Mouse (Mus musculus) heart, adult 2 months (tissue): ENCODE measurements around the gene Nkx2-2. TPM values are rescaled to one million over a fixed set of nuclear protein-coding genes. Genes with fewer than 3 reads are reported as not detected.
A peak's percentile ranks its signal among the peaks of the same experiment; 100 is the strongest.

Experiments
- DNase-seq, 2 experiments: peaks; one replicate each; pipeline ENCODE4 v3.0.0; 2021
- H3K27ac ChIP-seq: fragments of 200-600 bp; 2 replicates; pipeline ENCODE4 v1.8.1; 2022
- H3K27me3 ChIP-seq: fragments of 200-500 bp; 2 replicates; pipeline ENCODE4 v1.6.1; 2012; ENCODE audit warnings: mild to moderate bottlenecking, low read length, inconsistent platforms, mixed read lengths; ENCODE audit not compliant: control insufficient read depth, insufficient read depth
- H3K36me3 ChIP-seq: fragments of 200-500 bp; 2 replicates; pipeline ENCODE4 v1.6.1; 2012; ENCODE audit warnings: low read length, inconsistent platforms; ENCODE audit not compliant: control insufficient read depth, insufficient read depth
- H3K4me1 ChIP-seq: fragments of 200-500 bp; 2 replicates; pipeline ENCODE4 v1.6.1; 2011; ENCODE audit warnings: low read length; ENCODE audit not compliant: control insufficient read depth, insufficient read depth
- H3K4me3 ChIP-seq: fragments of 200-600 bp; 2 replicates; pipeline ENCODE4 v1.8.1; 2022
- H3K79me2 ChIP-seq: fragments of 200-500 bp; replicated peaks from 2 replicates; pipeline ENCODE4 v1.6.1; 2012; ENCODE audit warnings: mild to moderate bottlenecking, inconsistent platforms, low read length, moderate library complexity, mixed read lengths; ENCODE audit not compliant: control insufficient read depth, insufficient read depth
- H3K9ac ChIP-seq: fragments of 200-500 bp; 2 replicates; pipeline ENCODE4 v1.6.1; 2012; ENCODE audit warnings: low read depth, mild to moderate bottlenecking, control low read depth, inconsistent platforms, low read length, mixed read lengths
- CTCF ChIP-seq: fragments of 200-600 bp; IDR thresholded peaks from 2 replicates; pipeline ENCODE4 v1.8.1; 2022; ENCODE audit warnings: antibody characterized with exemption, mild to moderate bottlenecking, moderate library complexity
- EP300 ChIP-seq: fragments of 200-500 bp; IDR thresholded peaks from 2 replicates; pipeline ENCODE4 v1.6.1; 2011; ENCODE audit warnings: low read depth, low read length, control low read depth; ENCODE audit not compliant: insufficient read depth
- POLR2A ChIP-seq: fragments of 200-500 bp; IDR thresholded peaks from 2 replicates; pipeline ENCODE4 v1.6.1; 2011; ENCODE audit warnings: mild to moderate bottlenecking, low read depth, low read length, control low read depth; ENCODE audit not compliant: insufficient read depth
- WGBS: fragments of 180-500 bp; shearing (Covaris S2); methylation state at CpG from one replicate; pipeline ENCODE4 v1.1.7; 2018; 5-methylcytosine and 5-hydroxymethylcytosine counted together
- intact Hi-C: fragments of 180-260 bp; cut with DNase I; formaldehyde crosslinking; loops from one replicate; pipeline ENCODE4 v1.15.1; 2025
- polyA plus RNA-seq: library from polyadenylated mRNA; depleted of rRNA; stranded (reverse); fragments of >200 nt; gene quantifications from 2 replicates; pipeline ENCODE4 v1.2.3, GENCODE M21; 2012
- total RNA-seq, 2 experiments: library from RNA; stranded (reverse); gene quantifications; 2 replicates each; pipeline ENCODE4 v1.2.3; 2021

The Nkx2-2 gene
- total and polyA plus RNA-seq, 3 experiments = not detected

GRCm38 (mm10) chr2:147182709-147183260 is 11.3 kb downstream of the Nkx2-2 start:
- Histone ChIP-seq H3K9ac (no peak overlapping the region), H3K27me3 (peaks cover 23% of the 10 kb centered on the region), H3K36me3 (no peaks in the 10 kb centered on the region), H3K4me1 (no peaks in the 10 kb centered on the region), H3K27ac (no peak overlapping the region), H3K79me2 (no peaks in the 10 kb centered on the region), H3K4me3 (no peak overlapping the region)
- WGBS = 22% methylated on average over 25 of the region's 25 CpGs
- TF ChIP-seq POLR2A (no peak), CTCF (no peak), EP300 (no peak)
- DNase-seq = no peak
- intact Hi-C loops = loop anchor here (10.0 kb wide), 1 partner anchor 348 kb away; no protein-coding TSS in a partner anchor

DNA sequence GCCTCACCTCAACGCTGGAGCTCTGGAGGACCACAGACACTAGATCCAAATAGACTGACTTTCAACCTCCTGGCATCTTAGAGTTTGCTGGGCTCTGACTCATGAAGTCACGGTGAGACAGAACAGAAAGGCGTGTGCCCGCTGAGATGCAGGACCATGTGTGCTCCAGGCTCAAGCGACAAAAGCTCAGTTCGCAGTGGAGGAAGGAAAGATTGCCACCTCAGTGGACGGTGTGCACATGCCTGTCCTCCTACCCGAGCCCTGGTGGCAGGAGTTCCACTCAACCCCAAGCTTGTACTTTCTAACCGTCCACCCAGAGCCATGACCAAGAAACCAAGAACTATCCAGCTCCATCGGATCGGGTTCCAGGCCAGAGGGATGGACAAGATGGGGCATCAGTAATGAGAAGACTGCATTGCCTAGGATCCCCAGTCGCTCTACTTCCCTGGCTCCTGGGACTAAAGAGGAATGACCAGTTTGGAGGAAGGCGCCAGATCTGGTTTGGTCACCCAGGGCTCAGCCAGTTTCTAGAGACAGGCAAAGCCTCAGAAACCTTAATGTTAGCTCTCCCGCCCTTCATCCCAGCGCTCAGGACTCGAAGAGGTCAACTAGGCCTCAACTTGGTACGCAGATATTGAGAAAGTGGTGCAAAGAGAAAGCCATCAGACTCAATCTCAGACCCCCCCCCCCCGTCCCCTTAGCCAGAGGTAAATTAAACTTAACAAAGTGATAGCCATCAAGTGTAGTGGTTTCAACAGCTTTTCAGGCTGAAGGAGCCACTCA is 11.9 kb downstream of the Nkx2-2 start:
- 36% methylated on average over 18 of the region's 18 CpGs for WGBS
- Histone ChIP-seq H3K9ac (no peak overlapping the region), H3K4me3 (no peak overlapping the region), H3K27ac (no peak overlapping the region), H3K27me3 (peaks cover 20% of the 10 kb centered on the region), H3K4me1 (no peaks in the 10 kb centered on the region), H3K79me2 (no peaks in the 10 kb centered on the region), H3K36me3 (no peaks in the 10 kb centered on the region)
- intact Hi-C loops = loop anchor here (10.0 kb wide), 1 partner anchor 347 kb away; no protein-coding TSS in a partner anchor
- TF ChIP-seq POLR2A = no peak
- no peak for TF ChIP-seq EP300
- TF ChIP-seq CTCF = no peak
- no peak for DNase-seq

DNA sequence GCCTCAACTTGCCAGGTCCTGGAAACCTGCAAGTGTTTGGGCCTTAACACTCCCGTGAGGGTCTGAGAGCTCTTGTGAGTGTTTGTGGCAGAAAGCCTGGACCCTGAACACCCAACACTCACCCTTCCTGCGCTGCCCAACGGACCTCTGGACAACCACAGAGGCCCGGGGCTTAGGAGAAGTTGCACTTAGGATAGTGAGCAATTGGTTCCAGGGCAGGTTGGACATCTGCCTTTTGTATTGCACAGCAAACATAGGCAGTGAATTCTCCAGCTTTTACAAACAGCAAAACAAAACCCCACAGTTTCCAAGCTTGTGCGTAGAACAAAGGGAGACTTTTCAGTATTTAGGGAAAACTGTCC is 12.8 kb downstream of the Nkx2-2 start:
- no peak for TF ChIP-seq POLR2A
- TF ChIP-seq CTCF = no peak
- no peak for TF ChIP-seq EP300
- H3K4me3 ChIP-seq = no peak overlapping the region
- intact Hi-C loops = loop anchor here (10.0 kb wide), 1 partner anchor 346 kb away; no protein-coding TSS in a partner anchor
- no peaks in the 10 kb centered on the region for H3K79me2 ChIP-seq
- no peaks in the 10 kb centered on the region for H3K4me1 ChIP-seq
- H3K27ac ChIP-seq = no peak overlapping the region
- H3K27me3 ChIP-seq = peaks cover 18% of the 10 kb centered on the region
- H3K9ac ChIP-seq = no peak overlapping the region
- H3K36me3 ChIP-seq = no peaks in the 10 kb centered on the region
- no peak for DNase-seq
- 22% methylated on average over 5 of the region's 5 CpGs for WGBS

- Histone ChIP-seq H3K27me3 (peaks cover 14% of the 10 kb centered on the region), H3K27ac (no peak overlapping the region), H3K4me3 (no peak overlapping the region), H3K9ac (no peak overlapping the region), H3K36me3 (no peaks in the 10 kb centered on the region), H3K79me2 (no peaks in the 10 kb centered on the region), H3K4me1 (no peaks in the 10 kb centered on the region)
- TF ChIP-seq EP300 = no peak
- no peak for TF ChIP-seq POLR2A
- TF ChIP-seq CTCF = no peak
- WGBS = 15% methylated on average over 32 of the region's 32 CpGs
- no peak for DNase-seq
- intact Hi-C loops = loop anchor here (10.0 kb wide), 1 partner anchor 346 kb away; no protein-coding TSS in a partner anchor
These were observed 13.3 kb downstream of the Nkx2-2 start for GRCm38 (mm10) chr2:147180649-147181303.

DNA sequence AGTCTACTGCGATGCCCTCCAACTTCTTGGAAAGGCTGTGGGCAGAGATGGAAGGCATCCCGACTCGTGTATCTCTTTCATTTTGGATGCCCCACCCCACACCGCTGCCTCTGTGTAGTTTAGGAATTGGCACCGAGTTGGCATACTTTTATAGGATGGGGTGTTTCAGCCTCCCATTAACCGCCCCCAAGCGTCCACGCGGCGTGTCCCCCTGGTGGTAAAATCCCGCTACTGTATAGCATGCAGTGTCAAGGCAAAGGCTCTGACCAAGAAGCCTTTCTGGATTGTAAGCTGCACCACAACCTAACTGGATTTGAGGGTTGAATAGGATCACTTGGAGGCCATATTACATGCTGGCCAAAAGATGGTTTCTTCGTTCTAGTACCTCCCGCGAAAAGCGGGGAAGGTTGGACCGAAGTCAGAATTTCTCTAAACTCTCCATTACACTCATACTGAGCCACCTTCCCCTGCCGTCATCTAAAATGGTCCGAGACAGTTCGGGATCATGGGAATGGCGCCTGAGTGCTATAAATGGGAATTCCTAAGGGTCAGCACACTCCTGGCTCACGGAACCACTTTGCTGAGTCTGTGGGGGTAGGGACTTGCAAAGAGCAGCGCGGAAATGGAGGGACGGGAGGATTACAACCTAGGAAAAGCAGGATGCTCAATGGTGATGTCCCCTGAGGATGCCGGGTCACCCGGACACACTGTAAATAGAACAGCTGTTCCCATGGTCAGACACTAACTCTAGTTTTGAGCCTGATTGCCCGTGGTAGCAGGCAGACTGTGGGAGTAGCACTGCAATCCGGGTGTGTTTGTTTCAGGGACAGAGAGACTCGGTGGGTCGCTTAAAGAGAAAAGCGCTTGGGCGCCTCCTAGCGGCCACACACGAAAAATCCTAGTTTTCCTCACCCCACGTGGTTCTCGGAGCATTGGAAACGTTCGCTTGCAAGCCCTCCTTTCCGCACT is 15.7 kb downstream of the Nkx2-2 start:
- Histone ChIP-seq H3K4me1 (no peaks in the 10 kb centered on the region), H3K36me3 (no peaks in the 10 kb centered on the region), H3K4me3 (peak overlapping the region; percentile 19; the same call in 1 of the 2 replicates), H3K79me2 (no peaks in the 10 kb centered on the region), H3K9ac (no peak overlapping the region), H3K27ac (no peak overlapping the region), H3K27me3 (peaks cover 2% of the 10 kb centered on the region; the same call in 1 of the 2 replicates)
- WGBS = 3% methylated on average over 39 of the region's 39 CpGs
- peak; percentile 28 to 63 for DNase-seq
- intact Hi-C loops = loop anchor here (5.0 to 10.0 kb wide), 5 partner anchors 79 to 711 kb away; partner anchors contain the start of gene Kiz
- TF ChIP-seq CTCF (peak; percentile 77), EP300 (no peak), POLR2A (no peak)
